ENCODE assay signal across 11 mouse cellular contexts in genomic region chr5:52431276-52431844, GRCm38 (mm10). TPM values are rescaled to one million over a fixed set of nuclear protein-coding genes. Genes with fewer than 3 reads are reported as not detected.
DNase-seq lines count a peak whose midpoint lies in the region; ATAC-seq lines count a peak whose summit lies in the region.
"Had no signal": no experiment of that assay in that cellular context is flagged by ENCODE, and none has a peak within 500 bp of the region (broad histone marks: within the 10 kb centered on the region; RNA-seq: fewer than 3 reads in every experiment).

No protein-coding gene starts in this region.

- no peaks in the 10 kb centered on the region for H3K4me1 ChIP-seq in heart, embryonic 11.5 days (ENCODE audit: control insufficient read depth, insufficient read depth, low read length)
- no peaks in the 10 kb centered on the region for H3K4me1 ChIP-seq in liver, embryonic 16.5 days (ENCODE audit: control insufficient read depth, low read depth, low read length)
- no peaks in the 10 kb centered on the region for H3K4me1 ChIP-seq in liver, embryonic 11.5 days (replicated peaks; ENCODE audit: control insufficient read depth, insufficient read depth, low read length)

- H3K36me3 ChIP-seq in heart, embryonic 11.5 days (ENCODE audit: control insufficient read depth, insufficient read depth, low read length): no peaks in the 10 kb centered on the region
- no peaks in the 10 kb centered on the region for H3K36me3 ChIP-seq in liver, embryonic 16.5 days (ENCODE audit: control insufficient read depth, insufficient read depth)
- H3K36me3 ChIP-seq in liver, embryonic 11.5 days (ENCODE audit: control insufficient read depth, insufficient read depth, low read length): no peaks in the 10 kb centered on the region
- H3K36me3 ChIP-seq: forebrain, embryonic 10.5 days had no signal

- DNase-seq in heart, adult 18-20 months: peak; percentile 16 to 19
- DNase-seq in liver, embryonic 11.5 days (ENCODE audit: low spot score): no peak
- peak; percentile 22 for DNase-seq in large intestine, adult 2 months (ENCODE audit: low read depth, low spot score)
- no peak for DNase-seq in right cerebral cortex, adult 18-20 months
- DNase-seq in cerebellum, adult 18-20 months: no peak
- DNase-seq: gastrocnemius, adult 2 months had no signal

- H3K27ac ChIP-seq in heart, embryonic 11.5 days (ENCODE audit: low read depth, low read length): no peak overlapping the region
- H3K27ac ChIP-seq in liver, embryonic 16.5 days (ENCODE audit: low read length): no peak overlapping the region
- H3K27ac ChIP-seq in liver, embryonic 11.5 days (ENCODE audit: low read depth, low read length): no peak overlapping the region
- H3K27ac ChIP-seq: forebrain, embryonic 10.5 days; gastrocnemius, adult 2 months; layer of hippocampus, adult 2 months had no signal

- no peak for ATAC-seq in heart, embryonic 11.5 days (replicated peaks; ENCODE audit: insufficient number of reproducible peaks, low FRiP score, low TSS enrichment)
- ATAC-seq in liver, embryonic 16.5 days (ENCODE audit: low read depth): 0 out of 2 replicates have a peak, but pooled peaks have one; percentile 9
- ATAC-seq in liver, embryonic 11.5 days (replicated peaks; ENCODE audit: low FRiP score): no peak
- ATAC-seq in granulocyte monocyte progenitor cell, adult 5-6 weeks (replicated peaks; ENCODE audit: poor library complexity, severe bottlenecking): peak; percentile 50

- H3K4me3 ChIP-seq in heart, embryonic 11.5 days (ENCODE audit: low read depth, low read length): no peak overlapping the region
- no peak overlapping the region for H3K4me3 ChIP-seq in liver, embryonic 16.5 days (ENCODE audit: low read depth, low read length)
- no peak overlapping the region for H3K4me3 ChIP-seq in liver, embryonic 11.5 days (ENCODE audit: low read depth, low read length)
- H3K4me3 ChIP-seq: forebrain, embryonic 10.5 days; gastrocnemius, adult 2 months; layer of hippocampus, adult 2 months had no signal

- no peaks in the 10 kb centered on the region for H3K27me3 ChIP-seq in heart, embryonic 11.5 days (ENCODE audit: control insufficient read depth, insufficient read depth, low read length)
- H3K27me3 ChIP-seq in liver, embryonic 16.5 days (ENCODE audit: control insufficient read depth, insufficient read depth, low read depth, low read length): no peaks in the 10 kb centered on the region
- no peaks in the 10 kb centered on the region for H3K27me3 ChIP-seq in liver, embryonic 11.5 days (replicated peaks; ENCODE audit: control insufficient read depth, insufficient read depth, low read length)

- WGBS in heart, embryonic 11.5 days (ENCODE audit: insufficient replicate concordance): 62% methylated on average over 8 of the region's 8 CpGs
- 42% methylated on average over 8 of the region's 8 CpGs for WGBS in liver, embryonic 16.5 days (ENCODE audit: insufficient replicate concordance)
- 59% methylated on average over 8 of the region's 8 CpGs for WGBS in liver, embryonic 11.5 days
- 18% methylated on average over 8 of the region's 8 CpGs for WGBS in large intestine, adult 2 months

- no peak overlapping the region for H3K9ac ChIP-seq in heart, embryonic 11.5 days (ENCODE audit: low read depth, low read length)
- no peak overlapping the region for H3K9ac ChIP-seq in liver, embryonic 16.5 days (ENCODE audit: low read depth, low read length)
- H3K9ac ChIP-seq in liver, embryonic 11.5 days (ENCODE audit: low read depth, low read length): no peak overlapping the region

- no peaks in the 10 kb centered on the region for H3K9me3 ChIP-seq in heart, embryonic 11.5 days (replicated peaks; ENCODE audit: control insufficient read depth, low read length)
- H3K9me3 ChIP-seq in liver, embryonic 16.5 days (replicated peaks; ENCODE audit: control insufficient read depth, low read length): no peaks in the 10 kb centered on the region
- no peaks in the 10 kb centered on the region for H3K9me3 ChIP-seq in liver, embryonic 11.5 days (ENCODE audit: control insufficient read depth, low read length)
- H3K9me3 ChIP-seq: forebrain, embryonic 10.5 days had no signal

- no peak overlapping the region for H3K4me2 ChIP-seq in heart, embryonic 11.5 days
- H3K4me2 ChIP-seq in liver, embryonic 16.5 days (ENCODE audit: low read depth, low read length): no peak overlapping the region
- no peak overlapping the region for H3K4me2 ChIP-seq in liver, embryonic 11.5 days

RNA-seq across cellular contexts. Expression of gene Ccdc149, which starts 40.0 kb away (rescaled TPM):
- 1 to 10 TPM; 7.6 TPM for total RNA-seq in heart, adult 18-20 months (2021)
- 1.8 and 1.9 TPM in 2 replicates for polyA plus RNA-seq in heart, embryonic 11.5 days (2014; fragmentation: Nextera tagmentation; extraction: Ambion mirVana)
- 0.70 and 0.86 TPM in 2 replicates for polyA plus RNA-seq in liver, embryonic 16.5 days (2015; fragmentation: Nextera tagmentation; extraction: Ambion mirVana)
- 1.1 and 1.2 TPM in 2 replicates for polyA plus RNA-seq in liver, embryonic 11.5 days (2014; fragmentation: Nextera tagmentation; extraction: Ambion mirVana)
- 1.9 and 5.3 TPM in 2 replicates for total RNA-seq in granulocyte monocyte progenitor cell, adult 5-6 weeks (2014; fragmentation: Nextera tagmentation)
- total RNA-seq in granulocyte monocyte progenitor cell, adult 5-6 weeks (2017): 3.1 and 3.7 TPM in 2 replicates
- polyA plus RNA-seq in large intestine, adult 2 months (2012; rRNA removed): 2.1 and 2.4 TPM in 2 replicates

Comparison
In these comparisons a context has a peak if more than half of its experiments do, and no peak if none do; other contexts are left out.
1. ATAC-seq: peak in liver, embryonic 16.5 days (single experiment) and granulocyte monocyte progenitor cell, adult 5-6 weeks (single experiment); none in heart, embryonic 11.5 days (single experiment) and liver, embryonic 11.5 days (single experiment).
2. DNase-seq: peak in heart, adult 18-20 months (2 of 2) and large intestine, adult 2 months (single experiment); none in liver, embryonic 11.5 days (single experiment), right cerebral cortex, adult 18-20 months (single experiment) and cerebellum, adult 18-20 months (0 of 2).